Mouse (Mus musculus): ENCODE data around the gene Fbxl2. TPM values are rescaled to one million over a fixed set of nuclear protein-coding genes. Genes with fewer than 3 reads are reported as not detected.

Gene Fbxl2
- polyA plus RNA-seq, 1 experiment from 2014 or later, result 8.5 TPM

DNA sequence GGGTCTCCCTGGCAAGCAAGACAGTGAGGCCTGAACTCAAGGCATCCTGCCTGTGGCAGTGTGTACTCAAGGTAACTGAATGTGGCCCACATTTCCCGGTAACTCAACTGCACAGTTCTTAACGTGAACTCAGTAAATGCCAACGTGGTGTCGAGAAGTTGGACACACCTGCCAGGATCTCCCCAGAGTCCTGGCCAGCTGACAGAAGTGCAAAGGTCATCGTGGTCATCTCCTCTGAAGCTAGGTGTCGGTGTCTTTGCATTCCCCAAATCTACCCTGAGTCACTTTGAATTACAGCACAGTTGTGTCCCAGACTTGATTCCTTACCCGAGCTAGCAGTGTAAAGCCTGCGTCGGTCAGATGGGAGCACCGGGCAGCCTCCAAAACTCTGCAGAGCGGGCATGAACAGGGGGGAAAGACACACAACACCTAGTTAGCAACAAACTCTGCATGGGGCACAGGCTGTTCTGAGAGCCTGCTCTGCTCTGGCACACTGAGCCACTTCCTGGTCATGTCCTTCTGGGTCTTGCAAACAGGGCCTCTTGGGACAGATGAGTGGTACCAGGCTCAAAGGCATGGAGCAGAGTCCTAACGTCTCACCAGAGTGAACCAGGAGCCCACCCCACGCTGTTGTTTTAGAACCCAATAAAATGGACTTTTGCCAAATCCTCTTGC is 60.9 kb downstream of the Fbxl2 start:
- 82% methylated on average over 13 of the region's 13 CpGs for WGBS
- ATAC-seq (ENCODE audit: insufficient number of reproducible peaks, low FRiP score, low TSS enrichment, low read depth), result no peak
- Histone ChIP-seq H3K4me3 (replicated peaks) (no peak overlapping the region), H3K4me1 (no peaks in the 10 kb centered on the region), H3K27ac (replicated peaks) (no peak overlapping the region), H3K36me3 (0 out of 2 replicates have a peak, but pooled peaks cover under 1% of the 10 kb centered on the region), H3K9ac (no peak overlapping the region), H3K27me3 (no peaks in the 10 kb centered on the region), H3K4me2 (replicated peaks) (no peak overlapping the region), H3K9me3 (replicated peaks) (no peaks in the 10 kb centered on the region)

- no peak overlapping the region for H3K9ac ChIP-seq
- peaks cover 20% of the 10 kb centered on the region for H3K36me3 ChIP-seq
- no peaks in the 10 kb centered on the region for H3K4me1 ChIP-seq
- no peaks in the 10 kb centered on the region for H3K9me3 ChIP-seq (replicated peaks)
- no peak overlapping the region for H3K4me2 ChIP-seq (replicated peaks)
- ATAC-seq (ENCODE audit: insufficient number of reproducible peaks, low FRiP score, low TSS enrichment, low read depth), result no peak
- H3K27ac ChIP-seq (replicated peaks), result no peak overlapping the region
- no peaks in the 10 kb centered on the region for H3K27me3 ChIP-seq
- WGBS, result 83% methylated on average over 11 of the region's 11 CpGs
- H3K4me3 ChIP-seq (replicated peaks), result no peak overlapping the region
Observed at GRCm38 (mm10) chr9:113982883-113983670, 62.9 kb downstream of the Fbxl2 start.

GRCm38 (mm10) chr9:113982451-113982850 is 63.5 kb downstream of the Fbxl2 start:
- WGBS, result 89% methylated on average over 2 of the region's 2 CpGs
- Histone ChIP-seq H3K27ac (replicated peaks) (no peak overlapping the region), H3K4me1 (no peaks in the 10 kb centered on the region), H3K27me3 (no peaks in the 10 kb centered on the region), H3K36me3 (peaks cover 22% of the 10 kb centered on the region), H3K9ac (no peak overlapping the region), H3K9me3 (replicated peaks) (no peaks in the 10 kb centered on the region), H3K4me2 (replicated peaks) (no peak overlapping the region), H3K4me3 (replicated peaks) (no peak overlapping the region)
- ATAC-seq (ENCODE audit: insufficient number of reproducible peaks, low FRiP score, low TSS enrichment, low read depth), result no peak

DNA sequence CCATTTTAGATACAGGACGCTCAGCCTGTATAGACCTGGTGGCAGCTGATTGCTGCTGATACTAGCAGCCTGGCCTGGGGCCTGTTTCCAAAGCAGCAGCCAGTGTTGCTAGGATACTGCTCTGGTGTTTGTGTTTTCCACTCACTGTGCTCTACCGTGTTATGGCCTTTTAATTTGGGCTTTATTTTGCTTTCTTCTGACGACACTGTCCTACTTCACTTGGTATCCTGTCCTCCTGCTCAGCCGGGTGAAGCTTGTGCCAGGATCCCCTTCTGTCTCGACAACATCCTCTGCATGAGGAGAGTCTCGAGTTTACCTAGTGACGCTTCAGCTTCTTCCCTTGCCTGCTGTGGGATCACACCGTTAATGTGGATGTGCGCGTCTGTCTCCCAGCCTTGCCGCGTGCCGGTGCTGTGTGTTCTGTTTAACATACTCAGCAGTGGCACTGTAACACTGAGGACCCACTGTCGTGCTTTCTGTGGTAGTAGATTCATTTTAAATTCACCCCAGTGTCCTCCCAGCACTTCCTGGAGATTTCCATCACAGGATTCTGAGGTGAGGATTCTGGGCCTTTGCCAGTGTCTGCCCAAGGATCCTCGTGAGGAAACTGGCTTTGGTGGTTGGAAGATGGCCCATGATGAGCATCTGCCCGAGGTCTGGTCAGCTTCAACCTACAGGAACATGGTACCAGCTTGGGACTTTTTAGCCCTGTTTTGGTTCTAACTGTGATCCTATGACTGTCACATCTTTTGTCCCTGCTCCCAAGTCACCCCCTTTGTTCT is 64.7 kb downstream of the Fbxl2 start:
- no peak overlapping the region for H3K27ac ChIP-seq (replicated peaks)
- 73% methylated on average over 16 of the region's 16 CpGs for WGBS
- H3K36me3 ChIP-seq, result peaks cover 30% of the 10 kb centered on the region
- H3K9me3 ChIP-seq (replicated peaks), result no peaks in the 10 kb centered on the region
- no peak overlapping the region for H3K4me3 ChIP-seq (replicated peaks)
- no peaks in the 10 kb centered on the region for H3K27me3 ChIP-seq
- H3K4me1 ChIP-seq, result no peaks in the 10 kb centered on the region
- H3K9ac ChIP-seq, result no peak overlapping the region
- ATAC-seq (ENCODE audit: insufficient number of reproducible peaks, low FRiP score, low TSS enrichment, low read depth), result no peak
- no peak overlapping the region for H3K4me2 ChIP-seq (replicated peaks)

DNA sequence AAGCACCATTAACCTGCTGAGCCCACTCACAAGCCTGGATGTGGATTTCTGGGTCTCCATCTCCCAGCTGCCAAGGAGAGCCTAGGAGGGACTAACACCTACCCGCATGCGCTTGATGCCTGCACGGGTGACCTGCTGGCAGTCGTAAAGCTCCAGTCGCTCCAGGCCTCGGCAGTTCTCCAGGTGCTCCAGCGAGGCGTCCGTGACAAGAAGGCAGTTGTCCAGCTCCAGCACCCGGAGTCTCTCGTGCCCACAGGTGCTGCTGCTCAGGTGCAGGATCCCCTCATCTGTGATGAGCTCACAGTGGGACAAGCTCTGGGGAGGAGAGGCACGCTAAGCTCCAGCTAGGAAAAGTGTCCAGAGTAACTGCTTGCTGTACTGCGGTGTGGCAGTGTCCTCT is 66.6 kb downstream of the Fbxl2 start:
- no peak for ATAC-seq (ENCODE audit: insufficient number of reproducible peaks, low FRiP score, low TSS enrichment, low read depth)
- Histone ChIP-seq H3K4me1 (no peaks in the 10 kb centered on the region), H3K4me3 (replicated peaks) (no peak overlapping the region), H3K9ac (no peak overlapping the region), H3K36me3 (peaks cover 50% of the 10 kb centered on the region), H3K9me3 (replicated peaks) (no peaks in the 10 kb centered on the region), H3K4me2 (replicated peaks) (no peak overlapping the region), H3K27me3 (no peaks in the 10 kb centered on the region), H3K27ac (replicated peaks) (no peak overlapping the region)
- 93% methylated on average over 13 of the region's 13 CpGs for WGBS

GRCm38 (mm10) chr9:113978656-113979055 is 67.3 kb downstream of the Fbxl2 start:
- H3K27me3 ChIP-seq, result no peaks in the 10 kb centered on the region
- peaks cover 57% of the 10 kb centered on the region for H3K36me3 ChIP-seq

GRCm38 (mm10) chr9:113977225-113977840 is 68.7 kb downstream of the Fbxl2 start:
- no peaks in the 10 kb centered on the region for H3K9me3 ChIP-seq (replicated peaks)
- H3K4me2 ChIP-seq (replicated peaks), result no peak overlapping the region
- H3K27me3 ChIP-seq, result no peaks in the 10 kb centered on the region
- peaks cover 66% of the 10 kb centered on the region for H3K36me3 ChIP-seq
- no peaks in the 10 kb centered on the region for H3K4me1 ChIP-seq
- no peak overlapping the region for H3K4me3 ChIP-seq (replicated peaks)
- H3K9ac ChIP-seq, result no peak overlapping the region
- 68% methylated on average over 11 of the region's 11 CpGs for WGBS
- H3K27ac ChIP-seq (replicated peaks), result no peak overlapping the region
- no peak for ATAC-seq (ENCODE audit: insufficient number of reproducible peaks, low FRiP score, low TSS enrichment, low read depth)

More at GRCm38 (mm10) chr9:113978656-113979055, 67.3 kb downstream of the Fbxl2 start:
- 80% methylated on average over 7 of the region's 7 CpGs for WGBS
- Histone ChIP-seq H3K4me1 (no peaks in the 10 kb centered on the region), H3K27ac (replicated peaks) (no peak overlapping the region), H3K9ac (no peak overlapping the region), H3K4me3 (replicated peaks) (no peak overlapping the region), H3K4me2 (replicated peaks) (no peak overlapping the region), H3K9me3 (replicated peaks) (no peaks in the 10 kb centered on the region)
- ATAC-seq (ENCODE audit: insufficient number of reproducible peaks, low FRiP score, low TSS enrichment, low read depth), result no peak

GRCm38 (mm10) chr9:113976264-113976663 is 69.7 kb downstream of the Fbxl2 start:
- Histone ChIP-seq H3K9ac (no peak overlapping the region), H3K9me3 (replicated peaks) (no peaks in the 10 kb centered on the region), H3K4me1 (no peaks in the 10 kb centered on the region), H3K27ac (replicated peaks) (no peak overlapping the region), H3K27me3 (no peaks in the 10 kb centered on the region), H3K36me3 (peaks cover 68% of the 10 kb centered on the region), H3K4me3 (replicated peaks) (no peak overlapping the region), H3K4me2 (replicated peaks) (no peak overlapping the region)
- 94% methylated on average over 10 of the region's 10 CpGs for WGBS
- no peak for ATAC-seq (ENCODE audit: insufficient number of reproducible peaks, low FRiP score, low TSS enrichment, low read depth)

DNA sequence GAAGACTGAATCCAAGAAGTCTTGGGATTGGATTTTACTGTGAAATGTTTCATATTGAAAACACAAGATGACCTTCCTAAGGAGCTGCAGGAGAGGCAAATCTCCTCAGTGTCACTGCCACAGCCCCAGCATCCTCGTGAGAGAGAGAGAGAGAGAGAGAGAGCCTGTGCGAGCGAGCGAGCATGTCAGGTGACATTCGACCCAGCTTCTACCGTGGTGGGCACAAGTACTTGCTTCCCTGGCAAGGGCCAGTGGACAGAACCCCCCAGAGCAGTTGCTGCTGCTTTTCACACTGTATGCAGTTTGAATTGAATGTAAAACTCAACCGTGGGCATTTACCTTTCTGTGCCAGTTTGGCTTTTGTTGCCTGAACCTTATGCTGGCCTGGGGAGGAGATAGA is 70.5 kb downstream of the Fbxl2 start:
- H3K9me3 ChIP-seq (replicated peaks), result no peaks in the 10 kb centered on the region
- no peak overlapping the region for H3K4me2 ChIP-seq (replicated peaks)
- ATAC-seq (ENCODE audit: insufficient number of reproducible peaks, low FRiP score, low TSS enrichment, low read depth), result no peak
- no peaks in the 10 kb centered on the region for H3K4me1 ChIP-seq
- no peak overlapping the region for H3K27ac ChIP-seq (replicated peaks)
- 77% methylated on average over 7 of the region's 7 CpGs for WGBS
- no peaks in the 10 kb centered on the region for H3K27me3 ChIP-seq
- peaks cover 77% of the 10 kb centered on the region for H3K36me3 ChIP-seq
- no peak overlapping the region for H3K9ac ChIP-seq
- no peak overlapping the region for H3K4me3 ChIP-seq (replicated peaks)

- no peak overlapping the region for H3K4me2 ChIP-seq (replicated peaks)
- no peaks in the 10 kb centered on the region for H3K9me3 ChIP-seq (replicated peaks)
- WGBS, result 89% methylated on average over 4 of the region's 4 CpGs
- peaks cover 80% of the 10 kb centered on the region for H3K36me3 ChIP-seq
- no peak overlapping the region for H3K9ac ChIP-seq
- no peak overlapping the region for H3K27ac ChIP-seq (replicated peaks)
- no peaks in the 10 kb centered on the region for H3K4me1 ChIP-seq
- no peak overlapping the region for H3K4me3 ChIP-seq (replicated peaks)
- no peaks in the 10 kb centered on the region for H3K27me3 ChIP-seq
- no peak for ATAC-seq (ENCODE audit: insufficient number of reproducible peaks, low FRiP score, low TSS enrichment, low read depth)
Observed at GRCm38 (mm10) chr9:113974945-113975344, 71.0 kb downstream of the Fbxl2 start.

DNA sequence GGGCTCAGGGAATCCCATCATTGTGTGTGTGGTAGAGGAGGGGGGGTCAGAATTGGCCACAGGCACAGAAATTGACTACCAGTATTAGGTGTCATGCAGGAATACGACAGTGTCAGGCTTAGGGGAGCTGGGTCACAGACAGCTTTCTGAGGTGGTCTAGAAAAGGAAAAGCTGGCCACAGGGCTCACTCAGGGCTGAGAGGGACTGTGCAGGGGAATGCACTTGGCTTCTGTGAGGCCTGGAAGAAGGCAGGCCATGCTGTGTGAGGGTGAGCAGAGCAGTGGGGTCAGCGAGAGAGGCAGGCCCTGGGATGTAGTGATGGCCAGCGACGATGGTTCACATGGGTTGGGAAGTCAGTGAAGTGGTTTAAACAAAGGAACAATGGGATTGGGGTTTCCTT is 72.1 kb downstream of the Fbxl2 start:
- Histone ChIP-seq H3K9me3 (replicated peaks) (no peaks in the 10 kb centered on the region), H3K36me3 (peaks cover 78% of the 10 kb centered on the region), H3K4me3 (replicated peaks) (no peak overlapping the region), H3K27me3 (no peaks in the 10 kb centered on the region), H3K27ac (replicated peaks) (no peak overlapping the region), H3K9ac (no peak overlapping the region), H3K4me2 (replicated peaks) (no peak overlapping the region), H3K4me1 (no peaks in the 10 kb centered on the region)
- 85% methylated on average over 4 of the region's 4 CpGs for WGBS
- no peak for ATAC-seq (ENCODE audit: insufficient number of reproducible peaks, low FRiP score, low TSS enrichment, low read depth)
